Mouse (Mus musculus) megakaryocyte-erythroid progenitor cell, adult 5-6 weeks (primary cell): ENCODE results near the gene Kcnab2. TPM values are rescaled to one million over a fixed set of nuclear protein-coding genes. Genes with fewer than 3 reads are reported as not detected.

Experiments
- ATAC-seq: replicated peaks from 2 replicates; pipeline ENCODE4 v1.8.0; 2016; ENCODE audit warnings: mild to moderate bottlenecking, inconsistent platforms; ENCODE audit not compliant: severe bottlenecking, poor library complexity, low FRiP score, low TSS enrichment
- total RNA-seq, 2 experiments: library from RNA; stranded (forward) in 1 of 2; stranded (reverse) in 1 of 2; fragments of 200-1000, 215-1000 nt in 1 of 2; fragments of >200 nt in 1 of 2; fragmentation: Nextera tagmentation in 1 of 2; gene quantifications; 2 replicates each; pipeline ENCODE4 v1.2.3; 2014 to 2017

The Kcnab2 gene
- total RNA-seq, 2 experiments from 2014 or later, result 42.5 to 59.7 TPM

DNA sequence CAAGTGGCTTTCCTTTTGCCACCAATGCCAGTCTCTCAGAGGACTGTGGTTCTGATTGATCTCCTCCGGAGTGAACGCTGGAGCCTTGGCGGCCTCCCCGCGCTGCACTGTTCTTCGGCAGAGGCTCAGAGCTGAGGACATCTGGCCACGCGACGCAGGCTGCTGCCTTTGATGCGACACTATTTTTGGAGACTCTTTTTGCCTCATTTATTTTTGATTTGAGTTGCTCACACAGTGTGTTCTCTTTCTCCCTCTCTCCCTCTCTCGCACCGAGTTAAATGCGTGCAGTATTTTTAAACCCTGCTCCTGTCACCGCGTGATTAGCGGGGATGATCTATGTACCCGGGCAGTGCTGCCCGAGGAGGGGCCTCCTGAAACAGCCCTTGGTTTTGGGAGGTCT is 21.1 kb downstream of the Kcnab2 start:
- no peak for ATAC-seq

- no peak for ATAC-seq
Measured at GRCm38 (mm10) chr4:152454153-152454552, 23.5 kb downstream of the Kcnab2 start.

DNA sequence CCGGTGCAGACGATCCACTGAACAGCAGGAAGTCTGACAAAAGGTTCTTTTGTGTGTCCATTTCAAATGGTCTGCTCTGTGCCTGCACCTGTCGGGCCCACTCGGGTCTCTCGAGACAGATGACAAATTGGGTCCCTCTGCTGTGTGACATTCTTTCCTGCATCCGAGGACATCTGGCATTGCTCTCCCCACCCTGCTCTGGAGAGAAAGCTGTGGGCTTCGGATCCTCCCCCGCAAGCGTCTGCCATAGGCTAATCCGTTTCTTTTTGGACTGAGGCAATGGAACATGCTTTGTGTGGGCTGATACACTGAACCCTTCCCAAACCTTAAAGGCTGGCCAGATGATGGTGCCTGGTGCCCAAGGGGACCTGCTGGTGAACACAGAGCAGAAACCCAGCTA is 24.6 kb downstream of the Kcnab2 start:
- no peak for ATAC-seq

DNA sequence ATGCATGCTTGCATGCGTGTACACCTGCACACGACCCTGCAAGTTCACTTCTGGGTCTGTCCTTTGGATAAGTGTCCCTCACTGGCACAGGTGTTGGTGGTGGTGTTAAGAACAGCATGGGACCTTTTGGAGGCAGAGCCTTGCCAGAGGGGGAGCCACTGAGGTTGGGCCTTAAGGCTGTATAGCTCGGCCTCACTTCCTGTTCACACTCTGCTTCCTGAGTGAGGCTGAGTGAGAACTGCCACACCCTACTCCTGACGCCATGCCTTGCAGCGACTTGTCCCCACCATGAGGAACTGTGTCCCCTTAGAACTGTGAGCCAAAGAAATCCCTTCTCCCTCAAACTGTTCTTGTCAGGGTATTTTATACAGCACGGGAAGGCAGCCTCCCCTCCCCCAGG is 26.3 kb downstream of the Kcnab2 start:
- no peak for ATAC-seq

DNA sequence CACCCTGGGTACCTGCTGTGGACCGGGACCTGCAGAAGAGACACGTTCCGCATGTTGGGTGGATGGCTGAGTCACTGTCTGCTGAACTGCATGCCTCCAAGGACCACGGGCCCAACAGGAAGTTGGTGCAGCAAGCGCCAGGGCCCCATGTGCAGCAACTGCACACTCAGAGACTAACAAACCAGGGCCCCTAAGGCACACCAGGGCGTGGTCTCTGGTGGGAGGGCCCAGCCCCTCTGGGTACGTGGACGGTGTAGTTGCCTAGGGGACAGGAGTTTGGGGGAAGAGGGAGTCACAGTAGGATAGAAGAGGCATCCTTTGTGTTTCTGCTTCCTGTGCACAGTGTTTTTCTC is 29.0 kb downstream of the Kcnab2 start:
- ATAC-seq, result peak; percentile 83

DNA sequence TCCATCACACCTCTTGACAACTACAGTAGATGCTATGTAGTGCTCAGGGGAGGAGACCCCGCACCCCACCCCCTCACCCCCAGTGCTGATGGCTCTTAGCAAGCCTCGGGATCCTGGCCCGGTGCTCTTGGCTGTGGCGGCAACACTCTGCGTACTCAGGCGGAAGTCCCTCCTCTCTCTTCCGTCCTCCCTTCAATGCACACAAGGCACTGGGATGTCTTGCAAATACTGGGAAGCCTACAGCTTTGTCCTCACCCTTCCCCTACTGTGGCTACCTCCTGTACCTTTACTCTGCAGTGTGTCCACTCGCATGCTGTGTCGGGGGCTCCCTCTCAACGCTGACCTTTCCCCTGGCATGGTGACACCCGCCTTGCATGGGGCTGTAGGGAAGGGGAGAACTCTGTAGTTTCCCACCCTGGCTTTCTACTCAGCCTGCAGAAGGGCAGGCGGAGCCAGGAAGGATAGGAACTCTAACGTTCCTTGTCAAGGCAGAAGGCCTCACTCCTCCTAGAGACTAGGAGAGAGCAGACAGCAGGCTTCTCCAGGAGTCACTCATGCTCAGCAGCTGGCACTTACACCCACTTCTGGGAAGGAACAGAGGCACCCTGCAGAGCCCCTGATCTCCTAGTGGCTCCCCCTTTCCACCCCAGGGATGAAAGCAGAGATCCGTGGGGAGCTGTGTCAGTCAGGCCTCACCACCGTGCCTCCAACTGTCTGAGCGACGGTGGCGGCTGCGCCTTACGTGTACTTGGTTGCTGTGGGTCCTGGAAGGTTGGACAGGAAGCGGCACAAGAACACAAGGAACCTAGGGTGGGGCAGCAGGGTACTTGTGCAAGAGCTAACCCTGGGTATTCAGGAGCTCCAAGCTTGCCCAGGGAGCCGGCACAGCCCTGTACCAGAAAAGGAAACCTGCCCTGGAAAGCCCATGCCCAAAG is 29.7 kb downstream of the Kcnab2 start:
- peak; percentile 42 for ATAC-seq

GRCm38 (mm10) chr4:152446178-152446577 is 31.5 kb downstream of the Kcnab2 start:
- ATAC-seq, result peak; percentile 49

DNA sequence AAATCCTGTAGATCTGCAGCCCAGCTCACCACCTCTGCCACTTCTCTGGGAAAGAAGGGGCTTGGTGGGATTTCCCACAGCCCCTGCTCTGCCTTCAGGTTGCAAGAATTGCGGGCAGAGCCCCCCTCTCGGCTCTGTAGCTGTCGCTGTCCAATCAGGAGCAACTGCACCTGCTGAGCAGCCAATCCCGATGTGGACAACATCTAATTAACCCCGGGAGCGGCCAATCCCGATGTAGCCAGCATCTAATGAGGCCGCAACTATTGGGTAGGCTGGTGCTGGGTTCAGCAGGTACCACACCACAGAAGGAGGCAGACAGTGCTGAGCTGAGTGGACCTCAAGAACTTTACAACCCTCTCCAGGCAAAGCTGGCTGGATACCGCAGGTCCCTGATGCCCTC is 36.1 kb downstream of the Kcnab2 start:
- ATAC-seq, result no peak

DNA sequence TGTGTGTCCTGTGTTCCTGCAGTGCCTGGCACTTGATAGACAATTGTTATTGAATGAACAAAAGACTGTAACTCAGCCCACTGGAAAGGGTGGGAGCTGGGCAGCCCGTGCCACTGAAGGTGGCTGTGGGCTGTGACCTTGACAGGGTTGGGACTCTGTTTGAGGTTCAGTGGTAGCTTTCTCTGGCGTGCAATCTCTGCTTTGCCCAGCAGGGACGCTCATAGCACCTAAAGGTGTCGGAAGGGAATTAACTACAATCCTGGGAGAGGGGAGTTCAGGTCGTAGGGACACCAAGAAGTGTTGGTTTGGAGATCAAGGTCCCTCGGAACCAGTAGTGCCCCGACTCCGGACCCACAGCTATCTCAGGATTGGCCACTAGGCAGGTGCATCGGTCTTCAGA is 36.8 kb downstream of the Kcnab2 start:
- ATAC-seq, result peak; percentile 69

- ATAC-seq, result peak; percentile 58
Measured at GRCm38 (mm10) chr4:152435255-152435654, 42.4 kb downstream of the Kcnab2 start.

DNA sequence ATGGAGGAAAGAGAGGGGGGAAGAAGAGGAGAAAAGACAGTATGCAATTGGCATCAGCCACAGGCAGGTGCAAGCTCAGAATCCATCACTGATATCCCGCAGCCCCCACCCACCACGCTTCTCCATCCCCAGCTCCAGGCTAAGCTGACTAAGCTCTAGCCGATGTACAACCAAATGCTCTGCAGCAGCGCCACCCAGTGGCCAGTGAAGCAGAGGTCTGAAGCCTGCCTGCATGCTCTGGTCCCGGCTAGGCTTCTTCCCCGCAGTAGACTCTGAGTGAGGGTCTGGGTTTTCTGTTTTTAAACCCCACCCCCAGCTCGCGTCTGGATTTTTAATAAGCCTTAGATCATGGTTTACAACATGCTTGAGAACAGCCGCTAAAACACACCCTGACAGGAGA is 42.8 kb downstream of the Kcnab2 start:
- ATAC-seq, result peak; percentile 83

- 0 out of 2 replicates have a peak, but pooled peaks have one; percentile 29 for ATAC-seq
Measured at GRCm38 (mm10) chr4:152432308-152432707, 45.4 kb downstream of the Kcnab2 start.

- ATAC-seq, result no peak
Measured at GRCm38 (mm10) chr4:152428259-152428658, 49.4 kb downstream of the Kcnab2 start.

DNA sequence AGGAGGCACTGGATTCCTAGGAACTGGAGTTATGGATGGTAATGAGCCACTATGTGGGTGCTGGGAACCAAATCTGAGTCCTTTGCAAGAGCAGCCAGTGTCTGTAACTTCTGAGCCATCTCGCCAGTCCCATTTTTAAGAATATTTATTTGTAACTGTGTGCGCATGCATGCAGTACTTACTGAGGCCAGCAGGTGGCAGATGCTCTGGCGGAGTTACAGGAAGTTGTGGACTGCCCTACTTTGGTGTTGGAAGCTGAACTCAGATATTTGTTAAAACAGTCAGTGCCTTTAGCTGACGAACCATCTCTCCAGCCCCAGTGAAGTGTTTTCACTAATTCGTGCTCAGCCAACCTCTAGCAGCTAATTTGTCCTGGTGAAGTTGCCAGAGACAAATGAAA is 52.7 kb downstream of the Kcnab2 start:
- no peak for ATAC-seq

GRCm38 (mm10) chr4:152424341-152424740 is 53.3 kb downstream of the Kcnab2 start:
- 0 out of 2 replicates have a peak, but pooled peaks have one; percentile 33 for ATAC-seq

DNA sequence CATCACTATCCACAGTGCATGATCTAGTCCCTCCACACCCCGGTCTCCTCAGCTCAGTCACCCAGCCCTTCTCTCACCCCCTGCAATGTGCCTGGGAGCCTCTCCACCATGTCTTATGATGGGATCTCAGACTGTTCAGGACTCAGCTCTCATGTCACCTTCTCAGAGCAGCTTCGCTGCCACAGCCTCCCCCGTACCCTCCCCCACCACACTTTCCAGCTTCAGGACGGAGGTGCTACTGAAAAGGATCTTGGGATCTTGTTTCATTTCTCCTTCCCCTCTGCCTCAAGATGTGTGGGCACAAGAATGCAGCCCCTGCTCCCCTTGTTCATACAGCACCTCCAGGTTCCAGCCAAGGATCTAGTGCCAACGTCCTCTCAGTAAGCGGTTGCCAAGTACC is 54.1 kb downstream of the Kcnab2 start:
- ATAC-seq, result no peak

GRCm38 (mm10) chr4:152418229-152419060 is 59.2 kb downstream of the Kcnab2 start:
- no peak for ATAC-seq

DNA sequence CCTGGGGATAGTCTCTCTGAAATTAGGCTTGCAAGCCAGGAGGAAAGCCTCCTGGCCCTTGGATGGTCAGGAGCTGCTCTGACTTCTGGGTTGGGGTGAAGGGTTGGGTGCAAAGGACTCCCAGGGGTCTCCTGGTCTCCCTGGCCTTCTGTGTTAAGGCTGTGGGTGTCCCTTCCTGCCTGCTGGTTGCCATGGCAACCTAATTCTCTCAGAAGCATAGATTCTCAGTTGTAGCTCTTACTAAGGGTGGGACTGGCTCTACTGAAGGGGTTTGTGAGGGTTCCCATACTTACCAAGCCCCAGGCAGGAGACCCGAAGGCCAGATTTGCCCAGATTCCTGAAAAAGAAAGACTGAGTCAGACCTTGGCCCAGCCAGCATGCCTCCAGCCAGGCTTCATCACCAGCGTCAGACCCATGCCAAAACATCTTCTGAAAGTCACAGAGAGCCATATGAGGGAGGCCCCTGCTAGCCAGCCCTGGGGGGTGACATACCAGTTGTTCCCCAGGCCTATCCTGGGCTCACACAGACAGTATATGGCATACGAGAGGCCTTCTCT is 65.1 kb downstream of the Kcnab2 start:
- ATAC-seq, result no peak

DNA sequence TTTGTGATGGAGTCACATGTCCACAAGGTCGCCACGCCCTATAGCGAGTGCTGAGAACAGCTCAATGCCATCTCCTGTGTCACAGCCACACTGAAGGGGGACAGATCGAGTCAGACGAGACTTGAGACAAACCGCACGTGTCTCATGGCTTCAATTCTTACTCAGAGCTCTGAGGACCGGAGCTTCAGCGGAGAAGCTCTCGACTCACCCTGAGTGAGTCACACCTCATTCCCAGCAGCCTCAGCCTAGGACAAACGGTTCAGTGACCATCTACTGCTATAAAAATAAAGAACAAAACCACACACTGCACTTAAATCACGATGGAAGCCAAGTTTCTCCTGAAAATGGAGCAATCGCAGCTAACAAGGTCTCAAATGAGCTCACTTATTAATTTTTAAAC is 66.7 kb downstream of the Kcnab2 start:
- ATAC-seq, result no peak

DNA sequence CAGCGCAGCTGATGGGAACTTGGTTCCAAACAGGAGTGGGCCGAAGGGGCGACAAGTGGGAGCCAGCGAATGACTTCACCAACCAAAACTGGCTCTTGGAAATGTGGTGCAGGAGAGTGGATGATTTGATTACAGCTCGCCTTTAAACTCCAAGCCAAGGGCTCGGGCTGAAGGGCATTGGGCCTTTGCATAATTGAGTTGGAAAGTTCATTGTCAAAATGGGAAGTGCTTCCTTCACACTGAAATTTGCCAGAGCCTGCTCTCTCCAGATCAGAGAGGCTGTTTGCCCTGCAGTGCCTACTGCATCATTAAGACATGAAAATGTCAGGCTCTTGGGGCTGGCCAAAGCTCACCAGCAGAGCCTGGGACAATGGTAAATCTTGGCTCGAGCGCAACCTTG is 71.1 kb downstream of the Kcnab2 start:
- no peak for ATAC-seq
